Mouse (Mus musculus): Measurements from ENCODE around the gene Syk. TPM values are rescaled to one million over a fixed set of nuclear protein-coding genes. Genes with fewer than 3 reads are reported as not detected.

The Syk gene
- polyA plus RNA-seq, 1 experiment: 126 TPM

GRCm38 (mm10) chr13:52636176-52636748, 53.3 kb downstream of the Syk start:
- Histone ChIP-seq H3K27me3 (ENCODE audit: control insufficient read depth, insufficient read depth, low read length) (no peaks in the 10 kb centered on the region), H3K27ac (ENCODE audit: insufficient read depth, low read length) (0 out of 2 replicates have a peak overlapping the region, but pooled peaks have one; percentile 13)
- DNase-seq (ENCODE audit: low read depth in 1 of 2, low spot score in 2 of 2): peak in 1 of 2 experiments; percentile 17

GRCm38 (mm10) chr13:52646566-52646965, 63.6 kb downstream of the Syk start:
- H3K27ac ChIP-seq (ENCODE audit: insufficient read depth, low read length): no peak overlapping the region
- no peaks in the 10 kb centered on the region for H3K27me3 ChIP-seq (ENCODE audit: control insufficient read depth, insufficient read depth, low read length)
- no peak overlapping the region for H3K4me3 ChIP-seq (ENCODE audit: extremely low read depth, insufficient read depth, insufficient read length)
- H3K4me1 ChIP-seq (ENCODE audit: control insufficient read depth, insufficient read depth, insufficient read length): no peaks in the 10 kb centered on the region
- no peak for DNase-seq (ENCODE audit: low read depth in 1 of 2, low spot score in 2 of 2)
- TF ChIP-seq CTCF (IDR thresholded peaks at IDR 0.05; ENCODE audit: extremely low read depth, insufficient read depth, insufficient read length, insufficient replicate concordance): no peak
- TF ChIP-seq POLR2A (IDR thresholded peaks at IDR 0.05; ENCODE audit: low read depth, low read length): no peak
- H3K36me3 ChIP-seq (ENCODE audit: control insufficient read depth, insufficient read depth, low read length): peaks cover 43% of the 10 kb centered on the region
- WGBS: 81% methylated on average over 3 of the region's 3 CpGs

More at GRCm38 (mm10) chr13:52636176-52636748, 53.3 kb downstream of the Syk start:
- TF ChIP-seq POLR2A (IDR thresholded peaks at IDR 0.05; ENCODE audit: low read depth, low read length) (no peak), CTCF (IDR thresholded peaks at IDR 0.05; ENCODE audit: extremely low read depth, insufficient read depth, insufficient read length, insufficient replicate concordance) (no peak)
- H3K36me3 ChIP-seq (ENCODE audit: control insufficient read depth, insufficient read depth, low read length): peaks cover 68% of the 10 kb centered on the region
- 78% methylated on average over 10 of the region's 10 CpGs for WGBS
- no peak overlapping the region for H3K4me3 ChIP-seq (ENCODE audit: extremely low read depth, insufficient read depth, insufficient read length)
- H3K4me1 ChIP-seq (ENCODE audit: control insufficient read depth, insufficient read depth, insufficient read length): no peaks in the 10 kb centered on the region

GRCm38 (mm10) chr13:52647996-52648712, 65.2 kb downstream of the Syk start:
- 88% methylated on average over 11 of the region's 11 CpGs for WGBS
- TF ChIP-seq POLR2A (IDR thresholded peaks at IDR 0.05; ENCODE audit: low read depth, low read length) (no peak), CTCF (IDR thresholded peaks at IDR 0.05; ENCODE audit: extremely low read depth, insufficient read depth, insufficient read length, insufficient replicate concordance) (no peak)
- DNase-seq (ENCODE audit: low read depth in 1 of 2, low spot score in 2 of 2): no peak
- Histone ChIP-seq H3K27ac (ENCODE audit: insufficient read depth, low read length) (no peak overlapping the region), H3K4me3 (ENCODE audit: extremely low read depth, insufficient read depth, insufficient read length) (no peak overlapping the region), H3K36me3 (ENCODE audit: control insufficient read depth, insufficient read depth, low read length) (peaks cover 33% of the 10 kb centered on the region), H3K4me1 (ENCODE audit: control insufficient read depth, insufficient read depth, insufficient read length) (no peaks in the 10 kb centered on the region), H3K27me3 (ENCODE audit: control insufficient read depth, insufficient read depth, low read length) (no peaks in the 10 kb centered on the region)

- no peak for DNase-seq (ENCODE audit: low read depth in 1 of 2, low spot score in 2 of 2)
- TF ChIP-seq CTCF (IDR thresholded peaks at IDR 0.05; ENCODE audit: extremely low read depth, insufficient read depth, insufficient read length, insufficient replicate concordance) (no peak), POLR2A (IDR thresholded peaks at IDR 0.05; ENCODE audit: low read depth, low read length) (no peak)
- H3K36me3 ChIP-seq (ENCODE audit: control insufficient read depth, insufficient read depth, low read length): peaks cover 19% of the 10 kb centered on the region
- H3K4me3 ChIP-seq (ENCODE audit: extremely low read depth, insufficient read depth, insufficient read length): no peak overlapping the region
- WGBS: 92% methylated on average over 6 of the region's 6 CpGs
- H3K27ac ChIP-seq (ENCODE audit: insufficient read depth, low read length): no peak overlapping the region
- H3K27me3 ChIP-seq (ENCODE audit: control insufficient read depth, insufficient read depth, low read length): no peaks in the 10 kb centered on the region
- no peaks in the 10 kb centered on the region for H3K4me1 ChIP-seq (ENCODE audit: control insufficient read depth, insufficient read depth, insufficient read length)
Measured at GRCm38 (mm10) chr13:52649791-52650418, 66.9 kb downstream of the Syk start.

GRCm38 (mm10) chr13:52651383-52652252, 68.6 kb downstream of the Syk start:
- H3K27me3 ChIP-seq (ENCODE audit: control insufficient read depth, insufficient read depth, low read length): no peaks in the 10 kb centered on the region
- H3K27ac ChIP-seq (ENCODE audit: insufficient read depth, low read length): no peak overlapping the region
- H3K4me1 ChIP-seq (ENCODE audit: control insufficient read depth, insufficient read depth, insufficient read length): no peaks in the 10 kb centered on the region
- peak in 1 of 2 experiments; percentile 41 for DNase-seq (ENCODE audit: low read depth in 1 of 2, low spot score in 2 of 2)
- no peak for TF ChIP-seq POLR2A (IDR thresholded peaks at IDR 0.05; ENCODE audit: low read depth, low read length)
- H3K36me3 ChIP-seq (ENCODE audit: control insufficient read depth, insufficient read depth, low read length): peaks cover 9% of the 10 kb centered on the region
- no peak overlapping the region for H3K4me3 ChIP-seq (ENCODE audit: extremely low read depth, insufficient read depth, insufficient read length)
- WGBS: 45% methylated on average over 11 of the region's 12 CpGs

GRCm38 (mm10) chr13:52652253-52652628, 69.3 kb downstream of the Syk start:
- Histone ChIP-seq H3K4me3 (ENCODE audit: extremely low read depth, insufficient read depth, insufficient read length) (no peak overlapping the region), H3K27ac (ENCODE audit: insufficient read depth, low read length) (no peak overlapping the region), H3K27me3 (ENCODE audit: control insufficient read depth, insufficient read depth, low read length) (no peaks in the 10 kb centered on the region), H3K4me1 (ENCODE audit: control insufficient read depth, insufficient read depth, insufficient read length) (no peaks in the 10 kb centered on the region), H3K36me3 (ENCODE audit: control insufficient read depth, insufficient read depth, low read length) (peaks cover 6% of the 10 kb centered on the region)
- DNase-seq (ENCODE audit: low read depth in 1 of 2, low spot score in 2 of 2): no peak
- TF ChIP-seq POLR2A (IDR thresholded peaks at IDR 0.05; ENCODE audit: low read depth, low read length) (no peak), CTCF (IDR thresholded peaks at IDR 0.05; ENCODE audit: extremely low read depth, insufficient read depth, insufficient read length, insufficient replicate concordance) (no peak)
- WGBS: 91% methylated on average over 8 of the region's 8 CpGs
